Mouse (Mus musculus) heart, postnatal 25 days (tissue): Measurements from ENCODE around the gene Chchd10. TPM values are rescaled to one million over a fixed set of nuclear protein-coding genes. Genes with fewer than 3 reads are reported as not detected.

ENCODE experiments used
- DNase-seq: peaks from one replicate; pipeline ENCODE4 v3.0.0; 2022; ENCODE audit warnings: low spot score
- intact Hi-C: fragments of 180-260 bp; cut with DNase I; formaldehyde crosslinking; loops from one replicate; pipeline ENCODE4 v1.15.1; 2025
- total RNA-seq, 2 experiments: library from RNA; stranded (reverse); gene quantifications; 2 replicates each; pipeline ENCODE4 v1.2.3; 2021

Gene Chchd10
- total RNA-seq, 2 experiments from 2014 or later = 1,761 to 1,834 TPM

DNA sequence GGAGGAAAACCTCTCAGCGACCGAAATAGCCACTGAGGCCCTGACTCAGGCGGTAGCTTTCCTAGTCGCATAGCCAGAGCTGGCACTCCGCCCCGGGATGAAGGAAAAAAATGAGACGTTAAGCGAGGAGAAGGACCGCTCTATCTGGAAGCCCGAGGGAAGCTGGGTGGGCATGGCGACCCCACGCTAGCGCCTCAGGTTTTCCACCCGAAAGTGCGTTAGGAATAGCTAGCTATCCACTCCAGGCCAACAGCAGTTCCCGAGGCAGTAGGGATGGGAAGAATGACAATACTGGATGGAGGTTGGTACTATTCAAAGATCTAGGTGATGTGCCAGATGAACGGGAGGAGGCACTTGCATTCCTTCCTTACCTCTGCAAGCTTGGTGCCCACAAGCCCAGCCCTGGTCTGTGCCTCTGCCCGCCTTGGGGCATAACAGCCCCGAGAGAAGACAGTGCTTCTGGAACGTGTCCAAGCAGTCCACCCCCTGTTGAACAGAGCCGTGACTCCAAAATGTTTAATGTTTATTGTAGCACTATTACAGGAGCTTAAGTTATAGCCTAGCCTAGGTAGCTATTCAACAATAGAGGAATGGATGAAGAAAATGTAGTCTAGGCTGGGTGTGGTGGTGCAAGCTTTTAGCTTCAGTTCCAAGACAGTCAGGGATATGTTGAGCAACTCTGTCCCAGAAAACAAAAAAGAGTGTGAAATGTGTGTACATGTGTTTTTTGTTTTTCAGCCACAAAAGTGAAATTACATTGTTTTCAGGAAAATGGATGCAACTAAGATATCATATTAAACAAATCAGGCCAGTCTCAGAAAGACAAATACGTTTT, 11.0 kb upstream of the Chchd10 start:
- intact Hi-C loops = loop anchor here (2.0 kb wide), 1 partner anchor 29 kb away; no protein-coding TSS in a partner anchor
- no peak for DNase-seq

DNA sequence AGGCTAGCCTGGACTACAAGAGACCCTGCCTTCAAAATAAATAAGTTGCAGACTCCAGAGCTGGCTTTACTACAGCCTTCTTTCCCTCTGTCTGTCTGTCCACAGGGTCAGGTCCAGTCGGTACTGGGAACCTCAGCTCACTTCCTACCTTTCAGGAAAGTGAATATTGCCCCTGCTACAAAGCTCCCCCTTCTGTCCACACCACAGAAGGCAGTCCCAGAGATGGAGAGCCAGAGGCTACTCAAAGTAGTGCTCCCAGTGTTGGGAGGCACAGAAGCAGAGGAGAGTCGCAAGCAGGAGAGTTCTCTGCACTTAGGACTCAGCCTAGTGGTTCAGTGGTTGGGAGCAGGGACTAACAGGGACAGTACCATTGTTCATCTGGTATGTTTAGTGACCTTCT, 8.6 kb upstream of the Chchd10 start:
- DNase-seq = no peak
- intact Hi-C loops = no loop called here

DNA sequence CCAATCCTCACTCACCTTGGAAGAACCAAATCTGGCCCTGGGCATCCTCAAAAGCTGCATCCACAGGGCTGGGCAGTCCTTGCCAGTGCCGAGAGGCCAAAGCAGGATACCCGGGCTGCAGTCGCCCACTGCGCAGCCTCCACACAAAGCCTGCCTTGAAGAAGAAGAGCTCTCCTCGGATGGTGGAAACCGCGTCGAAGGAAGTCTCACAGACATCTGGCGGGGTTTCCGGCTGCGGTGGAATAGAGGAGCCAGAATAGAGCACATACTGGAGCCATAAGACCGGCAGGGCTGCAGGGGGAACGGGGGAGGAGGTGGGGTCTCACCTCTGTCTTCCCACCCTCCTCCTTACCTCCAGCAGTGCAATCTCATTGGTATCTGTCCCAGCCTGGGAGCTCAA, 6.5 kb upstream of the Chchd10 start:
- intact Hi-C loops = no loop called here
- no peak for DNase-seq

DNA sequence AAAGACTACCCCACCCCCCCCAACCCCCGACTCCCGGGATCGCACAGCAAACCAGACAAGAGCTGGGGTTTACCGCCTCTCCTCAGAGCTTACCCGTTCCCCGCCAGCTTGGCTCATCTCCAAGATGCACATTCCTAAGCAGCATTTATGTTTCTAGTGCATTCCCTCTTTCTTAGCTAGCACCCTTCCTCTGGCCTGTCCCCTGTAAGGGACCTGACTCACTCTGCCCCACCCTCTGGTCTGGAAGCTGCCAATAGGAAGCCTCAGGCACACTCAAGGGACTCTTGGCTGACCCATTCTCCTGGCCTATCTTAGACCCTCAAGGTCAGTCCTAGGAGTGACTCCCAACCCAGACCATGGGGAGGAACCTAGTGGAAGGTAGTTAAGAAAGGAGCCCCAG, 2.6 kb upstream of the Chchd10 start:
- DNase-seq = no peak

DNA sequence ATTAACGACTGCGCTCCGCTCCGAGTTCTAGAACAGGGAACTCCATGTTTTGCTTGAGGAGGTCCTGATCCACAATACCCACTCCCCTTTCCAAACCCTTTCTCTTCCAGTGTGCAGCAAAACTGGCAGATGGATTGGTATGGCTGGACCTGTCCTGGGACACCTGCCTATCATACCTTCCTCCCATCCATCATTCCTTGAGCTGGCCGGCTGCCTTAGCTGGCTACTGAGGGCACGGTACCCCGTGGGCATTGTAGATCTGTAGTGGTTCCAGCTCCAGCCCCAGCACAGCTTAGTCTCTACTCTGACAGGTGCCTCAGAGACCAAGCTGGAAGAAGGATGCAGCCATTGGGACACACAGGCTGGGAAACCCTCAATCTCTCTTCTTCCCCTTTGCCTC, 1.6 kb upstream of the Chchd10 start:
- no peak for DNase-seq
- intact Hi-C loops = no loop called here

More for the DNA sequence above, 2.6 kb upstream of the Chchd10 start:
- intact Hi-C loops = no loop called here

DNA sequence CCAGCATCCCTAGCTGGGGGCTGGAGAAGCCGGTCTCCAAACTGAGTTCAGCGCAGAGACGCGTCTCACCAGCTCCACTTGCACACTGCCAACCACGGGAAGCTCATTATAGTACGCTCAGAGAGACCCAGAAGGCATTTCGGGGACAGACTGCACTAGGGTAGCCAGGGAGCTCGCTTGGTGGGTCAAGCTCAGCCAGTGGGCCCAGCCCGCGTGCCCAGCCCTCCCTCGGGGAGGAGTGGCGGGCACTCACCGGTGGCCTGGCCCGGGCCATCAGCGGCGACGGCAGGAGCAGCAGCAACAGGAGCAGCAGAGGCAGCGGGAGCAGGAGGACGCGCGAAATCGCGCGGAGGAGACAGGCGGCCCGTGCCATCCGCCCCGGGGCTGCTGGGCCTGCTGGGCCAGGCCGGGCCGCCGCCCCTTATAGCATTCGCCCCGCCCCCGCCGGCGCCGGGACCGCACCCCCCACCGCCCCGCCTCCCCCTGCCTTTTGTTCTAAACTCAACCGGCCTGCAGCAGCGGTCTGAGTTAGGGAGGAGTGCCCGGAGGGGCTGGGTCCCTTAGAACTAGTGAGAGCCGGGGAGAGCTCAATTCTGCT, 750 bp upstream of the Chchd10 start:
- intact Hi-C loops = no loop called here
- peak; percentile 33 for DNase-seq

DNA sequence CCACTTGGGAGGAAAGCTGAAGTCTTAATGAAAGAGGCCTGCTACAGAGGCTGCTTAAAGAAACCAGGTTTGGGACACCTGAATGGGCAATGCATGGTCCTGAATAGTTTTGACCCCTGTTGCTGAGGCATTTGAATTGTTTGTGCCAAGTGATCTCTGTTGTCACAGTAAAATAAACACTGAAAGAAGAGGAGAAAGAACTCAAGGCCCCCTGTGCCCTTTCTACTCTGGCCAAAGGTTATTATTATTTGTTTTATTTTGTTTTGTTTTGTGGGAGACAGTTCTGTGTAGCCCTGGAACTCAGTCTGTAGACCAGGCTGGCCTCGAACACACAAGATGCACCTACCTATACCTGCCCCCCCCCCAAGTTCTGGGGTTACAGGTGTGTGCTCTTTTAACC, 2.1 kb downstream of the Chchd10 start:
- intact Hi-C loops = no loop called here
- no peak for DNase-seq

DNA sequence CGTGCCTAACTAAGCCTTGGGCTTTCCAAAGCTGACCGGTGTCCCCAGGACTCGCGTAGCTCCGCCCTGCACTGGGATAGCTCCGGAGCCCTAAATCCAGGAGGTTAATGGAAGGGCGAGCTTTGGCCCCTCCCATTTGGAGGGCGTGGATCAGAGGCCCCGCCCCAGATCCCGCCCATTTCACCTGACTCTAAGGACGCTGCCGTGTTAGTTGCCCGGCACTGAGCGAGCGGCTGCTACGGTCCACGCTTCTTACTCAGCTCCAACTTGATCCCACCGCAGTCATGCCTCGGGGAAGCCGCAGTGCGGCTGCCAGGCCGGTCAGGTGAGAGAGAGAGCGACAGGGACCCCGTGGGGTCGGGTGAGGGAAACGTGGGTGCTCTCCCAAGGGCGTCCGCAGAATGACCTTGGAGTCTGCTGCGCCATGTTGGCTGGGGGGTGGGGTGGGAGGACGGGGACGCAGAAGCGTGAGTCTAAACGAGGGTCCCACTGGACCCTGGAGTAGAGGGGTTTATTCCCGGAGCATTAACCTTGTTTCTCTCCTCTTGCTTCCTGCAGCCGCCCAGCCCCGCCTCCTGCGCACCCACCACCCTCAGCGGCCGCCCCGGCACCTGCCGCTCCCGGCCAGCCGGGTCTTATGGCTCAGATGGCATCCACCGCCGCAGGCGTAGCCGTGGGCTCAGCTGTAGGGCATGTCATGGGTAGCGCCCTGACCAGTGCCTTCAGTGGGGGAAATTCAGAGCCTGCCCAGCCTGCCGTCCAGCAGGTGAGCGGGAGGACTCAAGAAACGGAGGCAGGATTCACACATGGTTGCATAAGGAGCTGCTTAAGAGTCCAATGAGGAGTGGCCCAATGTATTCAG, 3.0 kb downstream of the Chchd10 start, which contains the start of gene Mmp11:
Gene Mmp11 (minus strand): TSS at position 817 of the 862 bp plus-strand sequence.
- intact Hi-C loops = no loop called here
- DNase-seq = peak; percentile 40

DNA sequence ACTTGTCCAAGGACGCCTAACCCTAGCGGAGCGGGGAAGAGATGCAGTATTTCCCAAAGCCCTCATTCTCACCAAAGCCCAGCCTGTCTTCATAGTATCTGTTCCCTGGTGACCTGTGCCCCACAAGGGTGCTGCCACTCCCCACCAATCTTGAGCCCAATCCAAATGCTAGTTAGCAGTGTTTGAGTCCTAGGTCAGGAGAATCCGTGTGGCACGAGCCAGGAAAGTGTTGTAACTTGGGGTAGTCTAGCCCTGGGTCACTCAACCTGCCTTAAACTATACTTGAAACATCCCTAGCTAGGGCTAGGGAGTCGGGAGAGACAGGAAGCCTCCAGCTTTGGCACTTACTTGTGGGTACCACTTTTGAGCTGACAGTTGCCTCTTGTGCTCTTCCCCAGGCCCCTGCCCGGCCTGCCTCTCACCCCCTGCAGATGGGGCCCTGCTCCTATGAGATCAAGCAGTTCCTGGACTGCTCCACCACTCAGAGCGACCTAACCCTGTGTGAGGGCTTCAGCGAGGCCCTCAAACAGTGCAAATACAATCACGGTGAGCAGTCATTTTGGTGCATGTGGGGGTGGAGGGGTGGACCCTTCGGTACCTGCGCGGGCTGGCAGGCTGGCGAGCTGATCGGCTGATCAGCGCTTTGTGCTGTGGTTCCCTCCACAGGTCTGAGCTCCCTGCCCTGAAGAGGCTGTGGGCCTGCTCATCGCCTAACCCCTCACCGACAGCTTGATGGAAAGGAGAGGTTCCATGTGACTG, 4.2 kb downstream of the Chchd10 start:
- intact Hi-C loops = no loop called here
- no peak for DNase-seq

DNA sequence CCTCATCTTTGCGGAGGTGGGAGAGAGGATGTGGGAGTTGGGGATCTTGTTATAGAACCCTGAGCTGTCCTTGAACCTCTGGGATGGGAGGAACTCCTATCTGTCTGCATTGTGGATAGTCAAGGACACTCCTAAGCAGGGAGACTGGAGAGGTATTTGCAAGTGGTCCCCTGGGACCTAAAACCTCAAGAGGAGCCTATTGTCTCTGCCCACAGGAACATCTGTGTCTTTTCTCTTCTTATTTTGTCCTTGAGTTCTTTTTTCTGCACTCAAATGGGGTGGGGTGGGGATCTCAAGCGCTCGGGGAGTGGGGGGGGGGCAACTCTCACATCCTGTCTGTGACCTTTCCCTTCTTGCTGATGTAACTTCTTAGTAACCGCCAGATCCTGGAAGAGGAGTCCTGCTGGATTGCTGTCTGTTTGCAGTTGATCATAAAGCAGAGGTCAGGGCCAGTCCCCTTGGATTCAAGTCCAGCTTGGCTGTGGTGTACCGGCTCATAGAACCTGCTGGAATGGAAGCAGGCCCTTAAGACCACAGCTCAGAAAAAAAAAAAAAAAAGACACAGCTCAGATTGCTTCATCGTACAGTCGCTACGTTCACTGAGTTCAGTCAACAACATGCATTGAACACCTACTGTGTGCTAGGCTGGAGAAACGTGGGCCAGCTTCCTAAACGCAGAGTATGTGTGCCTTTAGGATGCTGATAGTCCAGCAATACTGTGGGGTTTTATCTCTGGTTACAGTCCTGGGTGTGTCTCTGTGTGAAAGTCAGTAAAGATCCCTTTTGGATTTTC, 5.1 kb downstream of the Chchd10 start:
- DNase-seq = no peak
- intact Hi-C loops = no loop called here

DNA sequence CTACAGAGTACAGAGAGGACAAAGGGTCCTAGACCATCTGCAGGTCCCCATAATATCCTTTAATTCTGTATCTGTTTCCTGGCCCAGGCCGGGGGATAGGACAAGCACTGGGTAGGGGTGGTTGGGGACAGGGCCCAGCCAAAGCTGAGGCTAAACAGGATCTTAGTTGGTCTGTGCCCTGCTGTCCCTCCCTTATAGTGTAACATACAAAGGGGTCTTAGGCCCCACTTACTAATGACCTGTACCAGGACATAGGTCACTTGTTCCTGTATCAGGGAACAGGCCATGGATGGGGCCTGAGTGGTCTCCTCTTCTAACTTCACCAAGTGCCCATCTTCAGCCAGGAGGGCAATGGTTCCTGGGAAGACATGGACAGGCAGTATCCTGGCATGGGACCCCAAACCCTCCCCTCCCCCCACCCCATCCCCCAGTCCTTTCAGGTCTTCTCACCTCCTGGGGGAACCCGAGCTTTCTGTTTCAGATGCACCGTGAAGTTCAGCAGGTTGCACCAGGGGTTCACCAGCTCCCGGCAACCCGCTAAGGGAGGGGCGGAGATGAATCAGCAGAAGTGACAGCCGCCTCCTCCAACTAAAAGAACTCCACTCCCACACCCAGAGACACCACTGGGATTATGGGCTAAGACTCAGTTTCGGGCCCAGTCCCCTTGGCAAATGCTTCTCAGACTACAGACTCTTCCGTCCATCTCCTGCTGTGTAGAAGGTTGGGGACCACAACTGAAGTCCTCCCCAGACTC, 6.7 kb downstream of the Chchd10 start:
- intact Hi-C loops = no loop called here

DNA sequence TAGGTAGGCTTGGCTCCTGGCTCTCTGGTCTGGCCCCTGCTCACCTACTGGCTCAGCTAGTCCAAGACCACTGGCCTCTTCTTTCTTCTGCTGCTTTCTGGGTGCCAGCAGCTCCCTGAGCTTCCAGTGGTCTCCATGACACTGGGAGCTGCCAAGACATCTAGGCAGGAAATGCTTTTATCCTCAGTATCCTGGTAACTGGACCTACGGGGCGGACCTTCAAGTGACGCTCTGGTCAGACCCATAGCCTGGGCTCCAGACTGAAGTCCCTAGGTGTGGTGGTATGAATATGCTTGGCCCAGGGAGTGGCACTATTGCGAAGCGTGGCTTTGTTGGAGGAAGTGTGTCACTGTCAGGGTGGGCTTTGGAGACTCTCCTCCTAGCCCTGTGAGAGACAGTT, 7.6 kb downstream of the Chchd10 start, which contains the start of gene Gm867:
Gene Gm867 (minus strand): TSS at position 153 of the 400 bp plus-strand sequence.
- intact Hi-C loops = no loop called here
- DNase-seq = no peak

More for the DNA sequence above, 6.7 kb downstream of the Chchd10 start:
- DNase-seq = no peak

DNA sequence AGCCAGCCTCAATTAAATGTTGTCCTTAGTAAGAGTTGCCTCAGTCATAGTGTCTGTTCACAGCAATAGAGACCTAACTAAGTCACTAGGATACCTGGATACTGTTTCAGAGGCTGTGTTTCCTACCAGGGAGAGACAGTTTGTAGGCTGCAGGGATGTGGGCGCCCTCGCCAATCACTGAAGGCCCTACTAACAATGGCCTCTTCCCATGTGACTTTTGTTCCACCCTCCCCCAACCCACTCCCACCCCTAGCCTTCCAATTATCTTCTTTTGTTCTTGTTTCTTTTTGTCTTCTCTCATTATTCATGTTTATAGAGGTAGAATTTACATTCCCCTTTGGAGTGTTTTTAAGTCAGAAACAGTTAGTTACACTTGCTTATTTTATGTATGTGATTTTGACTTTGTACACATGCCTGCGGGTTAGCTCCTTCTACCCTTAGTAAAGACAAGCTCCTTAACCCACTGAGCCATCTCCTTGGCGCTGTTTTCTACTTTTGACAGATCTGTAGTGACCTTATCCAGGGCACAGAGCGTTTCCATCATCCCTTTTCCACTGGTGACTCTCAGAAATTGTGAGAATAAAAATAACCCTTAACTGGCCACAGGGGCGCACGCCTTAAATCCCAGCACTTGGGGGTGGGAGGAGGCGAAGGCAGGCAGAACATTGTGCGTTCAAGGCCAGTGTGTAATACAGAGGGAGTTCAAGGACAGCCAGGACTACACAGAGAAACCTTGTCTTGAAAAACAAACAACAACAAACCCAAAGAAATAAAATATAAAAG, 8.3 kb downstream of the Chchd10 start:
- intact Hi-C loops = no loop called here
- DNase-seq = no peak

DNA sequence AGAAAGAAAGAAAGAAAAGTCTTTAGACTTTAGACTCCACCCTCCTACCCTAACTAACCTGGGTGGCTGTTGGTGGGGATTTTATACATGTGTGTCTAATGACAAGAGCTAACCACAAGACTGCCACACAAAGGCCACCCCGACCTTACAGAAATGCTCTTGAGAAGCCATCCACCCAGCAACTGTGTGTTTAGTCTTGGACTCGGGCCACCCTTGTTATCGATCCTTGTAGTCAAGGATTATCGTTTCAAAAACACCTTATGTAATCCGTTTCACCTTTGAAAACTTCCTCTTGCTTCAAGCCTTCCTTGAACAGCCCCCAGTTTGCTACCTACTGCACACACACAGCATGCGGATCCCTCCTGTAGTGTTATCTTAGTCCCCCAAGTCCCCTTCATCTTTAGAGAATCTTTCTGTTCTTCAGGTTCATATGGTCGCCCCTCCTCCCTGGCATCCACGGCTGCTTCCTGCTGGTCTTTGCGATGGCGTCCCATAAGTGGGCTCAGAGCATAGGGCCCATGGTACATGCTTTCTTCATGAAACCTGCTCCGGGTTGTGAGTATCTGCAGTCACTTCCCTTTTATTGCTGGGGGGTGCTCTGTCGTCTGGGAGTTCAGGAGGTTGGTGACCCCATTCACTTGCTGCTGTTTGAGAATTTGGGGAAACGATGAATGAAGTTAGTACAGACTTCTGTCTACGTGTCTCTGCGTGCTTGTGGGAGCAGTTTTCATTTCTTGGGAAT, 10.0 kb downstream of the Chchd10 start, which contains the start of gene Vpreb3:
Gene Vpreb3 (plus strand): TSS at position 322 of the 742 bp plus-strand sequence.
- DNase-seq = no peak
- intact Hi-C loops = no loop called here

DNA sequence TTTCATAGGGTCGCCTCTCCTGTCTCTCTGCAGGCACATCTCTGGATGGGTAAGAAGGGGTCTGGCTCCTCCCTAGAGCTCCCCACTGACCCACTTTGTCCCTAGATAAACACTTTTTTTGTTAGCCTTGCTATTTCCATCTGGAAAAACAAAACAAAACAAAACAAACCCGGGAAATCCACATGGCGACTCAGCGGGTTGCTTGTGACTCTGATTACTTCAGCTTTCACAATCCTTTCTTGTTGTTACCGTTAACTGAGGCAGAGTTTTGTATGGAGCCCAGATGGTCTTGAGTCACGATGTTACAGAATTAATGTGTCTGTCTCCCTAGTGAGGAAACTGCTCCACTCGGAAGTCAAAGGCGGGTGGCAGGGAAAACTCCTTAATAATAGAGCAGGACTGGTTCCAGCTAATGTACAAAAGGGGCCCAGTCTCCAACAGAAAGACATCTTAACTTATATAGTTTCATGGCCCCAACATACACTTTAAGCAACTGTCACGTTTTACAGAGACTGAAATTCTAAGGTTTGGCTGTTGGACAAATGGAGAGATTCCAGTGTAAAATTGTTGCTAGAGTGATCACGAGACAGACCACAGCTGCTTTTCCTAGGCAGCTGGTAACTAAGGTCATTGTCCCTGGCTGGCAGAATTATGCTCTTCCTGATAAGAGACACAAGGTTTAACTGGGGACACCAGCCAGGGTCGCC, 11.3 kb downstream of the Chchd10 start:
- no peak for DNase-seq
- intact Hi-C loops = no loop called here

DNA sequence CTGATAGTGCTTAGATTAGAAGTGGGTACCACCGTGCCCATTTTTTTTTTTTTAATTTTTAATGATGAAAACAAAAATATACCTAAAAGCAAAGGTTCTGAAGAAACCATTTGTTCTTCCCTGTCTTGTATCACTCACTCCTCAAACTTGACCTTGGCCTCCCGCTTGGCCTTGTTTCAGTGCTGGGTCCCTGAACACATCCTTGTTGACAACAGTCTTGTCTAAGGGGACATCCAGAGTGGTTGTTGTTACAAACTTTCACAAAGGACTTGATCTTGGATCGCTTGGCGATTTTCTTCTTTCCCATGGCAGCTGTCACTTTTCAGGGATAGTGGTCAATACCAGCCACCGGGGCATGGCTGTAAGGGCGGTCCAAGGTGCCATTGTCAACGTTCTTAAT, 12.3 kb downstream of the Chchd10 start:
- intact Hi-C loops = loop anchor here (5.0 kb wide), 1 partner anchor 183 kb away; the partner anchor contains the start of gene Cabin1
- no peak for DNase-seq
